Mouse (Mus musculus) kidney, adult 2 months (tissue): ENCODE measurements around the gene Lpp. TPM values are rescaled to one million over a fixed set of nuclear protein-coding genes. Genes with fewer than 3 reads are reported as not detected.

Experiments used
- DNase-seq: peaks from one replicate; pipeline ENCODE4 v3.0.0; 2021
- H3K27ac ChIP-seq: fragments of 200-500 bp; 2 replicates; pipeline ENCODE4 v1.5.1; 2012; ENCODE audit warnings: low read depth, low read length, control low read depth, inconsistent platforms; ENCODE audit not compliant: insufficient read depth
- H3K27me3 ChIP-seq: fragments of 200-500 bp; replicated peaks from 2 replicates; pipeline ENCODE4 v1.6.1; 2012; ENCODE audit warnings: mild to moderate bottlenecking, moderate library complexity, low read length, inconsistent platforms; ENCODE audit not compliant: control insufficient read depth, insufficient read depth
- H3K36me3 ChIP-seq: fragments of 200-500 bp; 2 replicates; pipeline ENCODE4 v1.6.1; 2012; ENCODE audit warnings: mild to moderate bottlenecking, moderate library complexity, low read length, inconsistent platforms; ENCODE audit not compliant: control insufficient read depth, insufficient read depth
- H3K4me1 ChIP-seq: fragments of 200-500 bp; 2 replicates; pipeline ENCODE4 v1.6.1; 2011; ENCODE audit warnings: low read length; ENCODE audit not compliant: control insufficient read depth, insufficient read depth
- H3K4me3 ChIP-seq: fragments of 200-500 bp; 2 replicates; pipeline ENCODE4 v1.5.1; 2011; ENCODE audit warnings: mild to moderate bottlenecking, low read depth, low read length, control low read depth; ENCODE audit not compliant: insufficient read depth
- CTCF ChIP-seq: fragments of 200-500 bp; conservative IDR thresholded peaks from 2 replicates; pipeline ENCODE4 v1.5.1; 2011; ENCODE audit warnings: low read depth, mild to moderate bottlenecking, control low read depth, low read length, moderate library complexity, mixed read lengths; ENCODE audit not compliant: insufficient read depth, insufficient read length
- POLR2A ChIP-seq: fragments of 200-500 bp; IDR thresholded peaks from one replicate; pipeline ENCODE4 v1.6.1; 2011; ENCODE audit warnings: low read depth, low read length, control low read depth
- WGBS: fragments of 180-500 bp; shearing (Covaris S2); methylation state at CpG from one replicate; pipeline ENCODE4 v1.1.7; 2018; 5-methylcytosine and 5-hydroxymethylcytosine counted together
- polyA plus RNA-seq: library from polyadenylated mRNA; depleted of rRNA; stranded (reverse); fragments of >200 nt; gene quantifications from 2 replicates; pipeline ENCODE4 v1.2.3, GENCODE M21; 2012

Lpp gene
- polyA plus RNA-seq, 1 experiment, result 15.9 TPM

- DNase-seq, result no peak
- no peaks in the 10 kb centered on the region for H3K36me3 ChIP-seq
- WGBS, result 61% methylated on average over 4 of the region's 4 CpGs
Observed at GRCm38 (mm10) chr16:24506740-24507139, 113.4 kb downstream of the Lpp start.

GRCm38 (mm10) chr16:24507927-24508540 lies 114.7 kb downstream of the Lpp start:
- no peak for DNase-seq
- Histone ChIP-seq H3K4me3 (no peak overlapping the region), H3K27ac (no peak overlapping the region), H3K4me1 (peaks cover 2% of the 10 kb centered on the region; the same call in 1 of the 2 replicates), H3K27me3 (no peaks in the 10 kb centered on the region), H3K36me3 (no peaks in the 10 kb centered on the region)
- 95% methylated on average over 5 of the region's 5 CpGs for WGBS
- no peak for TF ChIP-seq CTCF
- TF ChIP-seq POLR2A, result no peak

More at GRCm38 (mm10) chr16:24506740-24507139, 113.4 kb downstream of the Lpp start:
- no peak overlapping the region for H3K4me3 ChIP-seq
- H3K4me1 ChIP-seq, result peaks cover 2% of the 10 kb centered on the region; the same call in 1 of the 2 replicates
- H3K27me3 ChIP-seq, result no peaks in the 10 kb centered on the region
- H3K27ac ChIP-seq, result no peak overlapping the region
- no peak for TF ChIP-seq POLR2A
- TF ChIP-seq CTCF, result no peak

GRCm38 (mm10) chr16:24509100-24509812 lies 115.9 kb downstream of the Lpp start:
- H3K4me1 ChIP-seq, result peaks cover 2% of the 10 kb centered on the region; the same call in 1 of the 2 replicates
- DNase-seq, result no peak
- H3K36me3 ChIP-seq, result no peaks in the 10 kb centered on the region
- H3K4me3 ChIP-seq, result no peak overlapping the region
- TF ChIP-seq CTCF, result no peak
- TF ChIP-seq POLR2A, result no peak
- WGBS, result 81% methylated on average over 5 of the region's 5 CpGs
- H3K27me3 ChIP-seq, result no peaks in the 10 kb centered on the region
- H3K27ac ChIP-seq, result no peak overlapping the region

GRCm38 (mm10) chr16:24509813-24510166 lies 116.5 kb downstream of the Lpp start:
- DNase-seq, result no peak
- no peak overlapping the region for H3K27ac ChIP-seq
- WGBS, result 54% methylated on average over 1 of the region's 1 CpGs
- TF ChIP-seq POLR2A (no peak), CTCF (no peak)
- no peak overlapping the region for H3K4me3 ChIP-seq
- no peaks in the 10 kb centered on the region for H3K36me3 ChIP-seq
- H3K27me3 ChIP-seq, result no peaks in the 10 kb centered on the region
- H3K4me1 ChIP-seq, result peaks cover 4% of the 10 kb centered on the region

GRCm38 (mm10) chr16:24513228-24513627 lies 119.9 kb downstream of the Lpp start:
- no peak for DNase-seq
- Histone ChIP-seq H3K4me3 (no peak overlapping the region), H3K36me3 (no peaks in the 10 kb centered on the region), H3K4me1 (peaks cover 21% of the 10 kb centered on the region), H3K27ac (no peak overlapping the region), H3K27me3 (no peaks in the 10 kb centered on the region)
- TF ChIP-seq CTCF, result no peak
- TF ChIP-seq POLR2A, result no peak
- 87% methylated on average over 4 of the region's 4 CpGs for WGBS

GRCm38 (mm10) chr16:24514802-24515727 lies 121.8 kb downstream of the Lpp start:
- no peaks in the 10 kb centered on the region for H3K27me3 ChIP-seq
- TF ChIP-seq CTCF (no peak), POLR2A (no peak)
- H3K4me1 ChIP-seq, result peaks cover 21% of the 10 kb centered on the region
- WGBS, result 83% methylated on average over 11 of the region's 11 CpGs
- H3K36me3 ChIP-seq, result no peaks in the 10 kb centered on the region
- no peak overlapping the region for H3K27ac ChIP-seq
- no peak for DNase-seq
- H3K4me3 ChIP-seq, result no peak overlapping the region
